Mouse (Mus musculus): Measurements from ENCODE around the gene Acyp2. TPM values are rescaled to one million over a fixed set of nuclear protein-coding genes. Genes with fewer than 3 reads are reported as not detected.

Gene Acyp2
- total RNA-seq (2012; rRNA removed) (23.1 and 29.0 TPM in 2 replicates), polyA plus RNA-seq (2012; ENCODE audit: insufficient read depth in 1 of 2, insufficient read length in 2 of 2, low read depth in 1 of 2, low replicate concordance in 2 of 2, missing spikeins in 1 of 2) (1 to 10 TPM in 1 of 2 experiments, not detected in 1; 7.9 TPM)

GRCm38 (mm10) chr11:30649001-30649637 is at the start of gene Acyp2:
Acyp2 (minus strand) TSS chr11:30649587.
- Histone ChIP-seq H3K27ac (ENCODE audit: control insufficient read depth, low read depth, low read length) (peak within 1 kb of the TSS; percentile 78), H3K9ac (ENCODE audit: control insufficient read depth, low read depth, low read length, poor library complexity, severe bottlenecking) (peak within 1 kb of the TSS; percentile 92)
- peak in 1 of 2 experiments; percentile 71; a peak in 3 of 4 replicates for TF ChIP-seq EP300 (IDR thresholded peaks at IDR 0.05; ENCODE audit: low read depth in 1 of 2, low read length in 2 of 2)
- TF ChIP-seq GABPA (IDR thresholded peaks at IDR 0.05; ENCODE audit: low read depth, low read length) = peak; percentile 93
- no peak; the same call in 1 of the 2 replicates for TF ChIP-seq E2F4 (IDR thresholded peaks at IDR 0.05; ENCODE audit: borderline replicate concordance, low read depth, low read length)
- TF ChIP-seq MYB (IDR thresholded peaks at IDR 0.05; ENCODE audit: low read depth, low read length) = no peak
- peak; percentile 90 for TF ChIP-seq TBP (IDR thresholded peaks at IDR 0.05; ENCODE audit: low read depth, low read length)
- no peak for TF ChIP-seq ZKSCAN1 (IDR thresholded peaks at IDR 0.05; ENCODE audit: low read depth, low read length)
- TF ChIP-seq ETS1 (IDR thresholded peaks at IDR 0.05; ENCODE audit: low read depth, low read length) = peak; percentile 77
- peak; percentile 91 for TF ChIP-seq CHD1 (IDR thresholded peaks at IDR 0.05; ENCODE audit: low read depth, low read length)
- TF ChIP-seq POLR2AphosphoS2 (IDR thresholded peaks at IDR 0.05; ENCODE audit: low read length) = peak; percentile 87
- peak; percentile 96 to 98 for TF ChIP-seq POLR2A (IDR thresholded peaks at IDR 0.05; ENCODE audit: control insufficient read depth in 1 of 2, insufficient read depth in 1 of 2, low read depth in 1 of 2, low read length in 2 of 2, poor library complexity in 1 of 2)
- TF ChIP-seq USF2 (IDR thresholded peaks at IDR 0.05; ENCODE audit: borderline replicate concordance in 1 of 2, insufficient read depth in 1 of 2, low read depth in 1 of 2, low read length in 2 of 2) = no peak
- TF ChIP-seq MAFK (IDR thresholded peaks at IDR 0.05; ENCODE audit: borderline replicate concordance, low read depth, low read length) = no peak
- peak; percentile 47 for TF ChIP-seq RAD21 (IDR thresholded peaks at IDR 0.05; ENCODE audit: low read depth, low read length)
- no peak for TF ChIP-seq TAL1 (IDR thresholded peaks at IDR 0.05; ENCODE audit: low read length)
- TF ChIP-seq CTCF (IDR thresholded peaks at IDR 0.05 in 2 of 3, conservative IDR thresholded peaks at IDR 0.05 in 1 of 3; ENCODE audit: control insufficient read depth in 1 of 3, insufficient read depth in 1 of 3, low read depth in 2 of 3, low read length in 3 of 3, poor library complexity in 1 of 3, severe bottlenecking in 1 of 3) = peak in 2 of 3 experiments; percentile 33 to 48; a peak in 4 of 6 replicates
- TF ChIP-seq ZMIZ1 (IDR thresholded peaks at IDR 0.05; ENCODE audit: low read depth, low read length) = peak; percentile 80
- TF ChIP-seq USF1 (IDR thresholded peaks at IDR 0.05; ENCODE audit: low read depth, low read length) = no peak
- peak; percentile 95 for TF ChIP-seq NELFE (IDR thresholded peaks at IDR 0.05; ENCODE audit: low read depth, low read length)
- peak; percentile 29 for TF ChIP-seq MXI1 (IDR thresholded peaks at IDR 0.05; ENCODE audit: low read depth, low read length)
- TF ChIP-seq NRF1 (IDR thresholded peaks at IDR 0.05; ENCODE audit: insufficient read depth, low read depth, low read length, poor library complexity, severe bottlenecking) = peak; percentile 43; the same call in 1 of the 2 replicates
- peak; percentile 31; the same call in 1 of the 2 replicates for TF ChIP-seq UBTF (IDR thresholded peaks at IDR 0.05; ENCODE audit: borderline replicate concordance, insufficient read depth, low read depth, low read length)
- TF ChIP-seq MYC (IDR thresholded peaks at IDR 0.05; ENCODE audit: low read depth, low read length) = no peak
- 0 out of 2 replicates have a peak, but pooled peaks have one; percentile 29 for TF ChIP-seq ZNF384 (IDR thresholded peaks at IDR 0.05; ENCODE audit: low read depth, low read length)
- TF ChIP-seq CHD2 (IDR thresholded peaks at IDR 0.05; ENCODE audit: low read length) = peak; percentile 53; the same call in 1 of the 2 replicates
- TF ChIP-seq SMC3 (IDR thresholded peaks at IDR 0.05; ENCODE audit: low read depth, low read length) = peak; percentile 46
- TF ChIP-seq ZC3H11A (IDR thresholded peaks at IDR 0.05; ENCODE audit: low read depth, low read length) = peak; percentile 55
- TF ChIP-seq RCOR1 (IDR thresholded peaks at IDR 0.05; ENCODE audit: low read depth, low read length) = peak; percentile 59; the same call in 1 of the 2 replicates
- TF ChIP-seq SIN3A (IDR thresholded peaks at IDR 0.05; ENCODE audit: low read length) = peak; percentile 13; the same call in 1 of the 2 replicates
- TF ChIP-seq MEF2A (IDR thresholded peaks at IDR 0.05; ENCODE audit: extremely low read depth, insufficient replicate concordance, low read depth, low read length, poor library complexity, severe bottlenecking) = no peak
- TF ChIP-seq BHLHE40 (IDR thresholded peaks at IDR 0.05; ENCODE audit: borderline replicate concordance, low read depth, low read length) = no peak
- no peak for TF ChIP-seq JUND (IDR thresholded peaks at IDR 0.05; ENCODE audit: low read depth, low read length)
- peak; percentile 72 for TF ChIP-seq HCFC1 (IDR thresholded peaks at IDR 0.05; ENCODE audit: low read depth, low read length)
- TF ChIP-seq MAZ (IDR thresholded peaks at IDR 0.05; ENCODE audit: low read depth, low read length) = peak; percentile 92
- TF ChIP-seq ELF1 (IDR thresholded peaks at IDR 0.05; ENCODE audit: low read depth, low read length) = peak; percentile 88
- TF ChIP-seq GATA1 (IDR thresholded peaks at IDR 0.05; ENCODE audit: low read depth, low read length) = no peak

More at GRCm38 (mm10) chr11:30649001-30649637, at the start of gene Acyp2:
- Histone ChIP-seq H3K27me3 (ENCODE audit: control insufficient read depth in 1 of 2, insufficient read depth in 2 of 2, low read length in 2 of 2) (no peaks in the 10 kb centered on the region), H3K4me3 (ENCODE audit: control insufficient read depth in 1 of 2, insufficient read depth in 1 of 2, low read depth in 2 of 2, low read length in 2 of 2) (peak within 1 kb of the TSS; percentile 67 to 84), H3K4me1 (ENCODE audit: control insufficient read depth in 1 of 2, insufficient read depth in 2 of 2, low read length in 2 of 2) (peaks cover 7 to 9% of the 10 kb centered on the region in 2 experiments), H3K36me3 (ENCODE audit: control insufficient read depth in 1 of 2, insufficient read depth in 2 of 2, low read length in 2 of 2) (peaks cover 0 to 12% of the 10 kb centered on the region in 2 experiments; a peak in 2 of 4 replicates), H3K9me3 (replicated peaks; ENCODE audit: insufficient read depth, low read length) (no peaks in the 10 kb centered on the region), H3K79me2 (ENCODE audit: control insufficient read depth, insufficient read depth, low read length, poor library complexity) (peaks cover 1% of the 10 kb centered on the region; the same call in 1 of the 2 replicates)
- peak; percentile 97 for DNase-seq (ENCODE audit: low read depth, low spot score)

Measured in MEL (cell line).